In genomic region chr10:28010756-28011155, GRCm38 (mm10) we compare ENCODE assay signal across 31 mouse cellular contexts.
"Had no signal": no experiment of that assay in that cellular context is flagged by ENCODE, and none has a peak within 500 bp of the region (broad histone marks: within the 10 kb centered on the region; RNA-seq: fewer than 3 reads in every experiment).

No protein-coding gene starts in this region.

- H3K36me3 ChIP-seq: heart, embryonic 13.5 days; heart, embryonic 15.5 days; hindbrain, embryonic 10.5 days; hindbrain, embryonic 12.5 days; intestine, embryonic 15.5 days; limb, embryonic 10.5 days; limb, embryonic 12.5 days; liver, embryonic 13.5 days; liver, embryonic 15.5 days had no signal

- H3K4me2 ChIP-seq: heart, embryonic 11.5 days; heart, embryonic 13.5 days; heart, embryonic 15.5 days; hindbrain, embryonic 12.5 days; hindbrain, embryonic 14.5 days; intestine, embryonic 15.5 days; limb, embryonic 12.5 days; liver, embryonic 11.5 days; liver, embryonic 13.5 days; liver, embryonic 15.5 days had no signal

- H3K27me3 ChIP-seq: heart, embryonic 13.5 days; heart, embryonic 15.5 days; hindbrain, embryonic 12.5 days; intestine, embryonic 15.5 days; limb, embryonic 12.5 days; liver, embryonic 13.5 days; liver, embryonic 15.5 days had no signal

- H3K9ac ChIP-seq: heart, embryonic 13.5 days; heart, embryonic 15.5 days; hindbrain, embryonic 12.5 days; hindbrain, embryonic 14.5 days; intestine, embryonic 15.5 days; limb, embryonic 12.5 days; liver, embryonic 13.5 days; liver, embryonic 15.5 days; liver, postnatal 0 days had no signal

- H3K27ac ChIP-seq: gastrocnemius, adult 2 months; heart, adult 2 months; heart, embryonic 13.5 days; heart, embryonic 15.5 days; hindbrain, embryonic 10.5 days; hindbrain, embryonic 12.5 days; hindbrain, embryonic 14.5 days; intestine, embryonic 15.5 days; layer of hippocampus, adult 2 months; left cerebral cortex, adult 2 months; limb, embryonic 10.5 days; limb, embryonic 12.5 days; liver, embryonic 13.5 days; liver, embryonic 15.5 days had no signal

- ATAC-seq: hindbrain, embryonic 16.5 days; inflammation-experienced regulatory T-cells, adult 6 months; intestine, embryonic 15.5 days; intestine, postnatal 0 days; liver, postnatal 0 days had no signal

- H3K4me1 ChIP-seq: heart, embryonic 15.5 days; hindbrain, embryonic 12.5 days; intestine, embryonic 15.5 days; limb, embryonic 10.5 days; limb, embryonic 12.5 days; liver, embryonic 13.5 days; liver, embryonic 15.5 days had no signal

- DNase-seq: gastrocnemius, adult 2 months; gastrocnemius, postnatal 10 days; gastrocnemius, postnatal 25 days; heart, adult 11 months; heart, adult 2 months; heart, postnatal 14 days; heart, postnatal 4 days; kidney, adult 18-20 months; kidney, adult 8-10 months; kidney, postnatal 10 days; kidney, postnatal 25 days; kidney, postnatal 4 days; liver; liver, embryonic 13.5 days; liver, postnatal 0 days had no signal

- H3K4me3 ChIP-seq: gastrocnemius, adult 2 months; heart, adult 2 months; heart, embryonic 13.5 days; heart, embryonic 15.5 days; hindbrain, embryonic 10.5 days; hindbrain, embryonic 12.5 days; intestine, embryonic 15.5 days; layer of hippocampus, adult 2 months; left cerebral cortex, adult 2 months; limb, embryonic 10.5 days; limb, embryonic 12.5 days; liver, embryonic 13.5 days; liver, embryonic 15.5 days had no signal

- H3K9me3 ChIP-seq: heart, embryonic 13.5 days; heart, embryonic 15.5 days; hindbrain, embryonic 10.5 days; hindbrain, embryonic 12.5 days; intestine, embryonic 15.5 days; limb, embryonic 10.5 days; limb, embryonic 12.5 days; liver, embryonic 13.5 days; liver, embryonic 15.5 days had no signal
